Mouse (Mus musculus): ENCODE data around the gene Iqck. TPM values are rescaled to one million over a fixed set of nuclear protein-coding genes. Genes with fewer than 3 reads are reported as not detected.

Iqck gene
- total and polyA plus RNA-seq, 2 experiments from 2014 or later, result 0.67 TPM; not detected in 1

DNA sequence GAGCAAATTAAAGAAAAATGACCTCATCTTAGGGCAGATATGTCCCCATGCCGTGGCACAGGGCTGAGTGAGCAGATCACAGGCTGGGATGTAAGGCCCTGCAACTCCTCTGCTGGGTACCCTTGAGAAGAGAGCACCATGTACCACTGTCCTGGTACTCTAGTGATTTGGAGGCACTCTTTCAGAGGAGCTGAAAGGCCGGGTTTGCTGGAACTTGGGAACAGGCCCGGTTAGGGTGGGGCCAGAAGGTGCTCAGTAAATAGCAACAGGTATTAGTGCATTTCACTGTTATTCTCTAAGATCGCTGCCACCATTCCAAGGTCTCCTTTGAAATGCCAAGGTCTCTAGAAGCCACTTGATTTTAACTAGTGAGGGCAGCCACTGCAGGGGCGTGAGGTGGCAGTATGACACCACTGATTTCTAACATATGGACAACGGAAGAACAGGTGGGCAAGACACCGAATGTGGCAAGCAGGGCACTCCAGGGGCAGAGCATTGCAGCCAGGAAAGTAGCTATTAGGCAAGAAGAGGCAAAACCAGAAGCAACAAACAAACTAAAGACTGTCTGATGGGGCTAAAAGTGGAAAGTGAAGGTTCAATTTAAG, 59.1 kb downstream of the Iqck start:
- no peak overlapping the region for H3K9ac ChIP-seq (replicated peaks; ENCODE audit: low read depth, low read length)
- no peak for DNase-seq (ENCODE audit: low spot score)
- H3K27me3 ChIP-seq (ENCODE audit: control insufficient read depth, insufficient read depth, low read length), result no peaks in the 10 kb centered on the region
- H3K4me3 ChIP-seq (ENCODE audit: low read depth, low read length), result no peak overlapping the region
- no peaks in the 10 kb centered on the region for H3K36me3 ChIP-seq (replicated peaks; ENCODE audit: control insufficient read depth, insufficient read depth, low read length)
- ATAC-seq (ENCODE audit: insufficient read depth, low read depth), result no peak
- no peak for TF ChIP-seq EP300 (IDR thresholded peaks at IDR 0.05; ENCODE audit: low read depth)
- peak; percentile 17; the same call in 1 of the 2 replicates for TF ChIP-seq CTCF (IDR thresholded peaks at IDR 0.05; ENCODE audit: low read depth)
- H3K9me3 ChIP-seq (replicated peaks; ENCODE audit: control insufficient read depth, low read length), result no peaks in the 10 kb centered on the region; the same call in 1 of the 2 replicates
- H3K4me1 ChIP-seq (ENCODE audit: control insufficient read depth, insufficient read depth), result no peaks in the 10 kb centered on the region
- 78% methylated on average over 7 of the region's 7 CpGs for WGBS
- no peak overlapping the region for H3K4me2 ChIP-seq (ENCODE audit: low read depth, low read length)
- H3K27ac ChIP-seq (ENCODE audit: low read depth), result no peak overlapping the region

- no peaks in the 10 kb centered on the region for H3K36me3 ChIP-seq (replicated peaks; ENCODE audit: control insufficient read depth, insufficient read depth, low read length)
- no peaks in the 10 kb centered on the region; the same call in 1 of the 2 replicates for H3K4me1 ChIP-seq (ENCODE audit: control insufficient read depth, insufficient read depth)
- no peaks in the 10 kb centered on the region for H3K27me3 ChIP-seq (ENCODE audit: control insufficient read depth, insufficient read depth, low read length)
- DNase-seq (ENCODE audit: low spot score) (no peak), ATAC-seq (ENCODE audit: insufficient read depth, low read depth) (no peak)
- WGBS, result 45% methylated on average over 10 of the region's 10 CpGs
- H3K9me3 ChIP-seq (replicated peaks; ENCODE audit: control insufficient read depth, low read length), result no peaks in the 10 kb centered on the region
- H3K4me2 ChIP-seq (ENCODE audit: low read depth, low read length), result no peak overlapping the region
- H3K9ac ChIP-seq (replicated peaks; ENCODE audit: low read depth, low read length), result no peak overlapping the region
- no peak overlapping the region for H3K4me3 ChIP-seq (ENCODE audit: low read depth, low read length)
- TF ChIP-seq EP300 (IDR thresholded peaks at IDR 0.05; ENCODE audit: low read depth) (no peak), CTCF (IDR thresholded peaks at IDR 0.05; ENCODE audit: low read depth) (no peak)
- H3K27ac ChIP-seq (ENCODE audit: low read depth), result no peak overlapping the region
Observed at GRCm38 (mm10) chr7:118919261-118920006, 63.9 kb downstream of the Iqck start.

DNA sequence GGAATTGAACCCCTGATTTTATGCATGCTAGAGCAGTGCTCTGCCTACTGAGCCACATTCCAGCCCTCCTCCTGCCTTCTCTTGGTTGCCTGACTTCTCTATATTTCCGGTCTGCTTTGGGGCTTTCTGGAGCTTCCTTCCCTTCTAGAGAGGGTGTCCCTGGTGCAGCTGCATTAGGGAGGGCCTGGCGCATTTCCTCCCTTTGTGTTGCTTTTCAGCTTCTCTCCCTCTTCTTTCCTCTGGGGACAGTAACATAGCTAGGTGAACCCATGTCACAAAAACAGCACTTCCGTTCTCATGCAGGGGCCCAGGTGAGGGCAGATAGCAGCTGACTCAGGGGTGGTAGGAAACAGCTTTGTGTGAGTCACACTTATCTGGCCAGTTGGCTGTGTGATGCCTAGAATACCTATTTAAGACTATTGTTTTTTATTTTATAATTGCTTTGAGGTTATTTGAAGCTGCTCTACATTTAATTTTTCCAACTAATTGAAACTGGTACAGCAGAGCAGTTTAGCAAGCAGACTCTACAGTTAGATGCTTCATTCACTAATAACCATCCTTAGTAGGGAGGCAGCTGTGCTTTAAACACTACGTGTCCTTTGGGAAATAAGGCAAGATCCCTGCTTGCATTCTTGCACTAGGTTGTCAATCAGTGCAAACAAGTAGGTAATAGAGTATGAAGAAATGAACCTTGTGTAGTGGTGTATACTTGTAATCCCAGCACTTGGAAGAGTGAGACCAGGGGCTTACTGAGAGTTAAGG, 67.1 kb downstream of the Iqck start:
- Histone ChIP-seq H3K9me3 (replicated peaks; ENCODE audit: control insufficient read depth, low read length) (no peaks in the 10 kb centered on the region), H3K4me3 (ENCODE audit: low read depth, low read length) (no peak overlapping the region), H3K27ac (ENCODE audit: low read depth) (peak overlapping the region; percentile 26; the same call in 1 of the 2 replicates), H3K36me3 (replicated peaks; ENCODE audit: control insufficient read depth, insufficient read depth, low read length) (no peaks in the 10 kb centered on the region), H3K4me1 (ENCODE audit: control insufficient read depth, insufficient read depth) (no peaks in the 10 kb centered on the region; the same call in 1 of the 2 replicates), H3K27me3 (ENCODE audit: control insufficient read depth, insufficient read depth, low read length) (no peaks in the 10 kb centered on the region), H3K9ac (replicated peaks; ENCODE audit: low read depth, low read length) (no peak overlapping the region), H3K4me2 (ENCODE audit: low read depth, low read length) (no peak overlapping the region)
- 49% methylated on average over 4 of the region's 4 CpGs for WGBS
- peak; percentile 91; the same call in 1 of the 2 replicates for TF ChIP-seq EP300 (IDR thresholded peaks at IDR 0.05; ENCODE audit: low read depth)
- TF ChIP-seq CTCF (IDR thresholded peaks at IDR 0.05; ENCODE audit: low read depth), result no peak
- DNase-seq (ENCODE audit: low spot score) (no peak), ATAC-seq (ENCODE audit: insufficient read depth, low read depth) (peak; percentile 49)

DNA sequence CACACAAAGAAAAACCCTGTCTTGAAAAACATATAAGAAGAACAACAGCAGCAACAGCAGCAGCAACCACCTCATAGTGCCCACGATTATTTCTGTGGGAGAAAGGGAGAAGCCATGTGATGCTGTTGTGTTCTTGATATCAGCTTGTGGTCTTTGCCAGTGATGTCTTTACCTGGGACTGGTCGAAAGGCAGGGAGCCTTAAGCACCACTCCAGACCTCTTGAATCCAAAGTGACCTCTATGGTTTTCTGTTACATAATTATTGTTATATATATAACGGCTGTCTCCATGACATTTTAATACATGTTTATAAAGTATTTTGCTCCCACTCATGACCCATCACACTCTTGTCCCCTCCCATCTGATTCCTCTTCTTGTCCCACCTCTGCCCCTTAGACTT, 70.0 kb downstream of the Iqck start:
- no peak for ATAC-seq (ENCODE audit: insufficient read depth, low read depth)
- no peak overlapping the region for H3K9ac ChIP-seq (replicated peaks; ENCODE audit: low read depth, low read length)
- 69% methylated on average over 3 of the region's 3 CpGs for WGBS

DNA sequence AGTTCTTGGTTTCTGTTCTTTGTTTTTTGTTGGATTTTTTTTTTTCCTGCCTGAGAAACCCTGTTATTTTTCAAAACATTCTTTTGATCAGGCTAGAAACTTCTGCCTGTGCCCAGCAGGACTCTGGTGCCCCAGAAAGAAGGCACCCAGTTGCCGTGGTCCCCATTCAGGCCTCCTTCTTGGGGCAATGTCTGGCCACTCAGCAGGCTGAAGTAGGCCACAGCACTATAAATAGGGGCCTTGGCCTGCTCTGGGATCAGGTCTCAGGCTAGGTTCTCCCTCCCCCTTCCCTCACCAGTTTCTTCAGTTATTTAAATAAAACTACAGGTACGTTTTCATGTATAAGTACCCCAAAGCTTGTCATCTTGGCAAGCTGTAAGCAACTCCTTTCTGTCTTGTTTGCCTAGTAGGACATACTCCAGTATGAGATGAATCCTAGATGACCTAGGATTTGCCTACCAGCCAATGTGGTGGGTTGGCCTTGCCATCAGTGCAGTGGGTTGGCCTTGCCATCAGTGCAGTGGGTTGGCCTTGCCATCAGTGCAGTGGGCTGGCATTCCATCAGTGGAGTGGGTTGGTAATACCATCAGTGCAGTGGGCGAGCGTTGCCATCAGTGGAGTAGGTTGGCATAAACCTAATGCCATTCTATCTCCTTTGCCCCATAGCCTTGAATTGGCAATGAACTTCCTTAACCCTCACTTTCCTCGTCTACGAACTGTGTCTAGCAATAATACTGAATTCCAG, 71.1 kb downstream of the Iqck start:
- peaks cover 13% of the 10 kb centered on the region for H3K4me1 ChIP-seq (ENCODE audit: control insufficient read depth, insufficient read depth)
- no peaks in the 10 kb centered on the region for H3K9me3 ChIP-seq (replicated peaks; ENCODE audit: control insufficient read depth, low read length)
- WGBS, result 84% methylated on average over 6 of the region's 6 CpGs
- TF ChIP-seq EP300 (IDR thresholded peaks at IDR 0.05; ENCODE audit: low read depth), result no peak
- TF ChIP-seq CTCF (IDR thresholded peaks at IDR 0.05; ENCODE audit: low read depth), result no peak
- no peak for ATAC-seq (ENCODE audit: insufficient read depth, low read depth)
- no peaks in the 10 kb centered on the region for H3K27me3 ChIP-seq (ENCODE audit: control insufficient read depth, insufficient read depth, low read length)
- H3K36me3 ChIP-seq (replicated peaks; ENCODE audit: control insufficient read depth, insufficient read depth, low read length), result no peaks in the 10 kb centered on the region
- H3K4me3 ChIP-seq (ENCODE audit: low read depth, low read length), result no peak overlapping the region
- H3K9ac ChIP-seq (replicated peaks; ENCODE audit: low read depth, low read length), result no peak overlapping the region
- no peak overlapping the region for H3K4me2 ChIP-seq (ENCODE audit: low read depth, low read length)
- H3K27ac ChIP-seq (ENCODE audit: low read depth), result no peak overlapping the region
- DNase-seq (ENCODE audit: low spot score), result no peak

More for the DNA sequence above, 70.0 kb downstream of the Iqck start:
- Histone ChIP-seq H3K4me1 (ENCODE audit: control insufficient read depth, insufficient read depth) (peaks cover 12% of the 10 kb centered on the region), H3K27ac (ENCODE audit: low read depth) (no peak overlapping the region), H3K4me3 (ENCODE audit: low read depth, low read length) (no peak overlapping the region), H3K4me2 (ENCODE audit: low read depth, low read length) (no peak overlapping the region), H3K36me3 (replicated peaks; ENCODE audit: control insufficient read depth, insufficient read depth, low read length) (no peaks in the 10 kb centered on the region), H3K27me3 (ENCODE audit: control insufficient read depth, insufficient read depth, low read length) (no peaks in the 10 kb centered on the region), H3K9me3 (replicated peaks; ENCODE audit: control insufficient read depth, low read length) (no peaks in the 10 kb centered on the region)
- no peak for DNase-seq (ENCODE audit: low spot score)
- TF ChIP-seq CTCF (IDR thresholded peaks at IDR 0.05; ENCODE audit: low read depth) (no peak), EP300 (IDR thresholded peaks at IDR 0.05; ENCODE audit: low read depth) (no peak)

All from heart, postnatal 0 days (tissue).